Mouse (Mus musculus): ENCODE measurements around the gene Fbn1.

Gene Fbn1

GRCm38 (mm10) chr2:125389796-125390195, 118.0 kb downstream of the Fbn1 start:
- no peak for DNase-seq (ENCODE audit: low spot score)

- DNase-seq (ENCODE audit: low spot score), result no peak
Measured at GRCm38 (mm10) chr2:125386221-125386965, 121.4 kb downstream of the Fbn1 start.

GRCm38 (mm10) chr2:125384941-125385340, 122.9 kb downstream of the Fbn1 start:
- DNase-seq (ENCODE audit: low spot score), result no peak

GRCm38 (mm10) chr2:125384415-125384814, 123.4 kb downstream of the Fbn1 start:
- DNase-seq (ENCODE audit: low spot score), result no peak

- no peak for DNase-seq (ENCODE audit: low spot score)
Measured at GRCm38 (mm10) chr2:125383273-125383641, 124.5 kb downstream of the Fbn1 start.

GRCm38 (mm10) chr2:125382613-125383272, 125.0 kb downstream of the Fbn1 start:
- DNase-seq (ENCODE audit: low spot score), result no peak

GRCm38 (mm10) chr2:125380086-125380485, 127.7 kb downstream of the Fbn1 start:
- DNase-seq (ENCODE audit: low spot score), result no peak

- DNase-seq (ENCODE audit: low spot score), result no peak
Measured at GRCm38 (mm10) chr2:125379206-125379605, 128.6 kb downstream of the Fbn1 start.

- no peak for DNase-seq (ENCODE audit: low spot score)
Measured at GRCm38 (mm10) chr2:125375926-125376325, 131.9 kb downstream of the Fbn1 start.

GRCm38 (mm10) chr2:125375301-125375700, 132.5 kb downstream of the Fbn1 start:
- no peak for DNase-seq (ENCODE audit: low spot score)

GRCm38 (mm10) chr2:125369666-125370065, 138.1 kb downstream of the Fbn1 start:
- DNase-seq (ENCODE audit: low spot score), result no peak

- no peak for DNase-seq (ENCODE audit: low spot score)
Measured at GRCm38 (mm10) chr2:125368616-125369015, 139.2 kb downstream of the Fbn1 start.

GRCm38 (mm10) chr2:125361661-125362060, 146.1 kb downstream of the Fbn1 start:
- no peak for DNase-seq (ENCODE audit: low spot score)

GRCm38 (mm10) chr2:125356486-125356885, 151.3 kb downstream of the Fbn1 start:
- DNase-seq (ENCODE audit: low spot score), result peak; percentile 6

GRCm38 (mm10) chr2:125356068-125356467, 151.7 kb downstream of the Fbn1 start:
- DNase-seq (ENCODE audit: low spot score), result no peak

- peak; percentile 5 for DNase-seq (ENCODE audit: low spot score)
Measured at GRCm38 (mm10) chr2:125355216-125355971, 152.4 kb downstream of the Fbn1 start.

GRCm38 (mm10) chr2:125354587-125354986, 153.2 kb downstream of the Fbn1 start:
- no peak for DNase-seq (ENCODE audit: low spot score)

- no peak for DNase-seq (ENCODE audit: low spot score)
Measured at GRCm38 (mm10) chr2:125349144-125349543, 158.6 kb downstream of the Fbn1 start.

GRCm38 (mm10) chr2:125342181-125342950, 165.4 kb downstream of the Fbn1 start:
- no peak for DNase-seq (ENCODE audit: low spot score)

GRCm38 (mm10) chr2:125340381-125340780, 167.4 kb downstream of the Fbn1 start:
- no peak for DNase-seq (ENCODE audit: low spot score)

GRCm38 (mm10) chr2:125337239-125337638, 170.6 kb downstream of the Fbn1 start:
- DNase-seq (ENCODE audit: low spot score), result no peak

- DNase-seq (ENCODE audit: low spot score), result no peak
Measured at GRCm38 (mm10) chr2:125335206-125335605, 172.6 kb downstream of the Fbn1 start.

Data from retina, embryonic 14.5 days (tissue).